Mouse (Mus musculus): ENCODE measurements at regions not wholly inside any gene's neighbourhood (a gene's known extent, or its start where the extent isn't known, plus 50 kb on each side); places are given as distances from the start of the nearest gene placed in this dataset.

GRCm38 (mm10) chr1:186413064-186413885 is 292.5 kb downstream of the Tgfb2 start:
- Histone ChIP-seq H3K4me3 (replicated peaks; ENCODE audit: low read length) (no peak overlapping the region), H3K9me3 (replicated peaks; ENCODE audit: control insufficient read depth, low read length) (no peaks in the 10 kb centered on the region), H3K9ac (ENCODE audit: low read length) (no peak overlapping the region; the same call in 1 of the 2 replicates), H3K4me2 (ENCODE audit: low read depth, low read length) (peak overlapping the region; percentile 24), H3K4me1 (ENCODE audit: control insufficient read depth, insufficient read depth, low read length) (peaks cover 7% of the 10 kb centered on the region; the same call in 1 of the 2 replicates), H3K36me3 (ENCODE audit: control insufficient read depth, insufficient read depth, low read length) (no peaks in the 10 kb centered on the region), H3K27me3 (ENCODE audit: control insufficient read depth, insufficient read depth, low read length) (no peaks in the 10 kb centered on the region), H3K27ac (ENCODE audit: low read length) (peak overlapping the region; percentile 81)
- WGBS, result 38% methylated on average over 21 of the region's 21 CpGs
- ATAC-seq (ENCODE audit: insufficient read depth, low FRiP score), result peak; percentile 60; the same call in 1 of the 2 replicates

- peaks cover 7% of the 10 kb centered on the region; the same call in 1 of the 2 replicates for H3K4me1 ChIP-seq (ENCODE audit: control insufficient read depth, insufficient read depth, low read length)
- no peak for ATAC-seq (ENCODE audit: insufficient read depth, low FRiP score)
- no peaks in the 10 kb centered on the region for H3K27me3 ChIP-seq (ENCODE audit: control insufficient read depth, insufficient read depth, low read length)
- no peak overlapping the region for H3K27ac ChIP-seq (ENCODE audit: low read length)
- no peak overlapping the region for H3K4me2 ChIP-seq (ENCODE audit: low read depth, low read length)
- H3K9ac ChIP-seq (ENCODE audit: low read length), result no peak overlapping the region
- 71% methylated on average over 2 of the region's 2 CpGs for WGBS
- H3K36me3 ChIP-seq (ENCODE audit: control insufficient read depth, insufficient read depth, low read length), result no peaks in the 10 kb centered on the region
- H3K9me3 ChIP-seq (replicated peaks; ENCODE audit: control insufficient read depth, low read length), result no peaks in the 10 kb centered on the region
- H3K4me3 ChIP-seq (replicated peaks; ENCODE audit: low read length), result no peak overlapping the region
Observed at GRCm38 (mm10) chr1:186412296-186412695, 293.5 kb downstream of the Tgfb2 start.

- Histone ChIP-seq H3K9me3 (replicated peaks; ENCODE audit: control insufficient read depth, low read length) (no peaks in the 10 kb centered on the region), H3K27me3 (ENCODE audit: control insufficient read depth, insufficient read depth, low read length) (0 out of 2 replicates have a peak, but pooled peaks cover 3% of the 10 kb centered on the region), H3K4me1 (ENCODE audit: control insufficient read depth, insufficient read depth, low read length) (peaks cover 7% of the 10 kb centered on the region; the same call in 1 of the 2 replicates), H3K36me3 (ENCODE audit: control insufficient read depth, insufficient read depth, low read length) (no peaks in the 10 kb centered on the region), H3K27ac (ENCODE audit: low read length) (no peak overlapping the region), H3K9ac (ENCODE audit: low read length) (0 out of 2 replicates have a peak overlapping the region, but pooled peaks have one; percentile 7), H3K4me3 (replicated peaks; ENCODE audit: low read length) (no peak overlapping the region), H3K4me2 (ENCODE audit: low read depth, low read length) (0 out of 2 replicates have a peak overlapping the region, but pooled peaks have one; percentile 11)
- WGBS, result 58% methylated on average over 10 of the region's 10 CpGs
- ATAC-seq (ENCODE audit: insufficient read depth, low FRiP score), result no peak
Observed at GRCm38 (mm10) chr1:186408986-186409441, 291.9 kb upstream of the Lyplal1 start.

- H3K4me3 ChIP-seq (replicated peaks; ENCODE audit: low read length), result no peak overlapping the region
- no peak for ATAC-seq (ENCODE audit: insufficient read depth, low FRiP score)
- H3K9me3 ChIP-seq (replicated peaks; ENCODE audit: control insufficient read depth, low read length), result no peaks in the 10 kb centered on the region
- no peak overlapping the region for H3K9ac ChIP-seq (ENCODE audit: low read length)
- no peak overlapping the region for H3K27ac ChIP-seq (ENCODE audit: low read length)
- 83% methylated on average over 8 of the region's 8 CpGs for WGBS
- H3K4me1 ChIP-seq (ENCODE audit: control insufficient read depth, insufficient read depth, low read length), result 0 out of 2 replicates have a peak, but pooled peaks cover 7% of the 10 kb centered on the region
- no peaks in the 10 kb centered on the region for H3K36me3 ChIP-seq (ENCODE audit: control insufficient read depth, insufficient read depth, low read length)
- H3K27me3 ChIP-seq (ENCODE audit: control insufficient read depth, insufficient read depth, low read length), result 0 out of 2 replicates have a peak, but pooled peaks cover 3% of the 10 kb centered on the region
- no peak overlapping the region for H3K4me2 ChIP-seq (ENCODE audit: low read depth, low read length)
Observed at GRCm38 (mm10) chr1:186407656-186408055, 290.5 kb upstream of the Lyplal1 start.

GRCm38 (mm10) chr1:186405693-186406092 is 288.6 kb upstream of the Lyplal1 start:
- Histone ChIP-seq H3K4me3 (replicated peaks; ENCODE audit: low read length) (no peak overlapping the region), H3K9me3 (replicated peaks; ENCODE audit: control insufficient read depth, low read length) (no peaks in the 10 kb centered on the region), H3K27ac (ENCODE audit: low read length) (no peak overlapping the region), H3K4me1 (ENCODE audit: control insufficient read depth, insufficient read depth, low read length) (0 out of 2 replicates have a peak, but pooled peaks cover 7% of the 10 kb centered on the region), H3K36me3 (ENCODE audit: control insufficient read depth, insufficient read depth, low read length) (no peaks in the 10 kb centered on the region), H3K27me3 (ENCODE audit: control insufficient read depth, insufficient read depth, low read length) (0 out of 2 replicates have a peak, but pooled peaks cover 3% of the 10 kb centered on the region), H3K4me2 (ENCODE audit: low read depth, low read length) (no peak overlapping the region), H3K9ac (ENCODE audit: low read length) (no peak overlapping the region)
- 70% methylated on average over 5 of the region's 5 CpGs for WGBS
- ATAC-seq (ENCODE audit: insufficient read depth, low FRiP score), result no peak

- WGBS, result 9% methylated on average over 8 of the region's 8 CpGs
- peak overlapping the region; percentile 13; the same call in 1 of the 2 replicates for H3K4me2 ChIP-seq (ENCODE audit: low read depth, low read length)
- 0 out of 2 replicates have a peak, but pooled peaks cover 4% of the 10 kb centered on the region for H3K9me3 ChIP-seq (replicated peaks; ENCODE audit: control insufficient read depth, low read length)
- no peaks in the 10 kb centered on the region for H3K27me3 ChIP-seq (ENCODE audit: control insufficient read depth, insufficient read depth, low read length)
- ATAC-seq (ENCODE audit: insufficient read depth, low FRiP score), result peak; percentile 44; the same call in 1 of the 2 replicates
- no peaks in the 10 kb centered on the region for H3K36me3 ChIP-seq (ENCODE audit: control insufficient read depth, insufficient read depth, low read length)
- H3K9ac ChIP-seq (ENCODE audit: low read length), result no peak overlapping the region
- H3K4me3 ChIP-seq (replicated peaks; ENCODE audit: low read length), result no peak overlapping the region
- H3K27ac ChIP-seq (ENCODE audit: low read length), result 0 out of 2 replicates have a peak overlapping the region, but pooled peaks have one; percentile 54
- 0 out of 2 replicates have a peak, but pooled peaks cover 5% of the 10 kb centered on the region for H3K4me1 ChIP-seq (ENCODE audit: control insufficient read depth, insufficient read depth, low read length)
Observed at GRCm38 (mm10) chr1:186399762-186400161, 282.7 kb upstream of the Lyplal1 start.

- 62% methylated on average over 5 of the region's 5 CpGs for WGBS
- 0 out of 2 replicates have a peak, but pooled peaks cover 4% of the 10 kb centered on the region for H3K9me3 ChIP-seq (replicated peaks; ENCODE audit: control insufficient read depth, low read length)
Observed at GRCm38 (mm10) chr1:186393005-186393404, 275.9 kb upstream of the Lyplal1 start.

GRCm38 (mm10) chr1:186384440-186384839 is 267.3 kb upstream of the Lyplal1 start:
- H3K27ac ChIP-seq (ENCODE audit: low read length), result no peak overlapping the region
- H3K4me1 ChIP-seq (ENCODE audit: control insufficient read depth, insufficient read depth, low read length), result no peaks in the 10 kb centered on the region
- no peak for ATAC-seq (ENCODE audit: insufficient read depth, low FRiP score)
- no peak overlapping the region for H3K9ac ChIP-seq (ENCODE audit: low read length)
- H3K4me3 ChIP-seq (replicated peaks; ENCODE audit: low read length), result no peak overlapping the region
- no peaks in the 10 kb centered on the region for H3K27me3 ChIP-seq (ENCODE audit: control insufficient read depth, insufficient read depth, low read length)
- WGBS, result 75% methylated on average over 4 of the region's 4 CpGs
- no peak overlapping the region for H3K4me2 ChIP-seq (ENCODE audit: low read depth, low read length)
- no peaks in the 10 kb centered on the region for H3K36me3 ChIP-seq (ENCODE audit: control insufficient read depth, insufficient read depth, low read length)
- H3K9me3 ChIP-seq (replicated peaks; ENCODE audit: control insufficient read depth, low read length), result no peaks in the 10 kb centered on the region

More at GRCm38 (mm10) chr1:186393005-186393404, 275.9 kb upstream of the Lyplal1 start:
- Histone ChIP-seq H3K27me3 (ENCODE audit: control insufficient read depth, insufficient read depth, low read length) (no peaks in the 10 kb centered on the region), H3K27ac (ENCODE audit: low read length) (no peak overlapping the region), H3K4me1 (ENCODE audit: control insufficient read depth, insufficient read depth, low read length) (no peaks in the 10 kb centered on the region), H3K9ac (ENCODE audit: low read length) (no peak overlapping the region), H3K4me3 (replicated peaks; ENCODE audit: low read length) (no peak overlapping the region), H3K4me2 (ENCODE audit: low read depth, low read length) (no peak overlapping the region), H3K36me3 (ENCODE audit: control insufficient read depth, insufficient read depth, low read length) (no peaks in the 10 kb centered on the region)
- no peak for ATAC-seq (ENCODE audit: insufficient read depth, low FRiP score)

- Histone ChIP-seq H3K27me3 (ENCODE audit: control insufficient read depth, insufficient read depth, low read length) (no peaks in the 10 kb centered on the region), H3K9me3 (replicated peaks; ENCODE audit: control insufficient read depth, low read length) (0 out of 2 replicates have a peak, but pooled peaks cover 3% of the 10 kb centered on the region), H3K9ac (ENCODE audit: low read length) (no peak overlapping the region), H3K4me3 (replicated peaks; ENCODE audit: low read length) (no peak overlapping the region), H3K4me1 (ENCODE audit: control insufficient read depth, insufficient read depth, low read length) (no peaks in the 10 kb centered on the region), H3K27ac (ENCODE audit: low read length) (no peak overlapping the region), H3K36me3 (ENCODE audit: control insufficient read depth, insufficient read depth, low read length) (no peaks in the 10 kb centered on the region), H3K4me2 (ENCODE audit: low read depth, low read length) (no peak overlapping the region)
- WGBS, result 71% methylated on average over 2 of the region's 2 CpGs
- no peak for ATAC-seq (ENCODE audit: insufficient read depth, low FRiP score)
Observed at GRCm38 (mm10) chr1:186383453-186383852, 266.3 kb upstream of the Lyplal1 start.

Data from stomach, embryonic 16.5 days (tissue).